ENCODE assay signal across 10 mouse cellular contexts in genomic region chr2:85224221-85225179, GRCm38 (mm10). TPM values are rescaled to one million over a fixed set of nuclear protein-coding genes. Genes with fewer than 3 reads are reported as not detected.
DNase-seq lines count a peak whose midpoint lies in the region; ATAC-seq and TF ChIP-seq lines count a peak whose summit lies in the region.
"Had no signal": no experiment of that assay in that cellular context is flagged by ENCODE, and none has a peak within 500 bp of the region (broad histone marks: within the 10 kb centered on the region; RNA-seq: fewer than 3 reads in every experiment).

No protein-coding gene starts in this region.

- 0 out of 2 replicates have a peak, but pooled peaks have one; percentile 24 for ATAC-seq in forebrain, embryonic 16.5 days
- ATAC-seq in neural tube, embryonic 12.5 days (ENCODE audit: low FRiP score, low read depth), result no peak; the same call in 1 of the 2 replicates
- ATAC-seq in monocyte, adult 5-6 weeks (replicated peaks; ENCODE audit: insufficient number of reproducible peaks, low FRiP score, low TSS enrichment, poor library complexity, severe bottlenecking), result no peak
- ATAC-seq: Patski had no signal

- H3K36me3 ChIP-seq in forebrain, embryonic 16.5 days (ENCODE audit: control insufficient read depth, insufficient read depth), result no peaks in the 10 kb centered on the region
- no peaks in the 10 kb centered on the region for H3K36me3 ChIP-seq in neural tube, embryonic 12.5 days

- no peak overlapping the region for H3K4me3 ChIP-seq in forebrain, embryonic 16.5 days (replicated peaks; ENCODE audit: low read length)
- H3K4me3 ChIP-seq in neural tube, embryonic 12.5 days, result no peak overlapping the region

- peak; percentile 12 for DNase-seq in kidney, postnatal 10 days
- DNase-seq in kidney, adult 8-10 months, result no peak
- peak; percentile 48 for DNase-seq in brain, embryonic 14.5 days (ENCODE audit: low read depth)
- no peak for DNase-seq in gastrocnemius, adult 8-10 months (ENCODE audit: low spot score in 2 of 2)
- DNase-seq in thymus, postnatal 14 days, result no peak
- DNase-seq: cerebellum, adult 18-20 months had no signal

- H3K9ac ChIP-seq in forebrain, embryonic 16.5 days (replicated peaks; ENCODE audit: low read depth, low read length), result no peak overlapping the region
- no peak overlapping the region for H3K9ac ChIP-seq in neural tube, embryonic 12.5 days

- 44% methylated on average over 17 of the region's 17 CpGs for WGBS in forebrain, embryonic 16.5 days
- 46% methylated on average over 17 of the region's 17 CpGs for WGBS in neural tube, embryonic 12.5 days

- no peak overlapping the region for H3K4me2 ChIP-seq in forebrain, embryonic 16.5 days (ENCODE audit: low read length)
- 0 out of 2 replicates have a peak overlapping the region, but pooled peaks have one; percentile 4 for H3K4me2 ChIP-seq in neural tube, embryonic 12.5 days (replicated peaks)

- peaks cover under 1% of the 10 kb centered on the region; the same call in 1 of the 2 replicates for H3K4me1 ChIP-seq in forebrain, embryonic 16.5 days (replicated peaks; ENCODE audit: control insufficient read depth, insufficient read depth, low read length)
- no peaks in the 10 kb centered on the region for H3K4me1 ChIP-seq in neural tube, embryonic 12.5 days

- H3K9me3 ChIP-seq in forebrain, embryonic 16.5 days (ENCODE audit: control insufficient read depth, low read length), result no peaks in the 10 kb centered on the region
- H3K9me3 ChIP-seq in neural tube, embryonic 12.5 days, result no peaks in the 10 kb centered on the region

- no peak for TF ChIP-seq CTCF in brain, embryonic 14.5 days (IDR thresholded peaks at IDR 0.05; ENCODE audit: borderline replicate concordance, extremely low read depth, insufficient read depth, insufficient read length)

- no peak for TF ChIP-seq POLR2A in brain, embryonic 14.5 days (IDR thresholded peaks at IDR 0.05; ENCODE audit: borderline replicate concordance, extremely low read depth, insufficient read depth, insufficient read length, poor library complexity, severe bottlenecking)

- no peaks in the 10 kb centered on the region for H3K27me3 ChIP-seq in forebrain, embryonic 16.5 days (replicated peaks; ENCODE audit: control insufficient read depth, insufficient read depth, low read length)
- H3K27me3 ChIP-seq in neural tube, embryonic 12.5 days (replicated peaks), result no peaks in the 10 kb centered on the region

- H3K27ac ChIP-seq in forebrain, embryonic 16.5 days (ENCODE audit: low read length), result no peak overlapping the region
- no peak overlapping the region for H3K27ac ChIP-seq in neural tube, embryonic 12.5 days

RNA-seq across cellular contexts. Expression of gene Lrrc55, which starts 27.5 kb away (rescaled TPM):
- 16.6 and 20.2 TPM in 2 replicates for polyA plus RNA-seq in brain, embryonic 14.5 days (2012; rRNA removed)
- 12.3 and 14.9 TPM in 2 replicates for polyA plus RNA-seq in forebrain, embryonic 16.5 days (2015; fragmentation: Nextera tagmentation; extraction: Ambion mirVana)
- 2.1 and 2.9 TPM in 2 replicates for polyA plus RNA-seq in neural tube, embryonic 12.5 days (2016; fragmentation: Nextera tagmentation; extraction: Ambion mirVana)
- 0.10 TPM in 1 of 3 replicates, not detected in the others for total RNA-seq in monocyte, adult 5-6 weeks (2017)
- under 1 TPM; 0.24 to 0.63 (median 0.31) TPM for total RNA-seq in gastrocnemius, adult 8-10 months (2022)

Comparison
In these comparisons a context has a peak if more than half of its experiments do, and no peak if none do; other contexts are left out.
1. DNase-seq: peak in kidney, postnatal 10 days (single experiment) and brain, embryonic 14.5 days (single experiment); none in kidney, adult 8-10 months (0 of 2), gastrocnemius, adult 8-10 months (0 of 2) and thymus, postnatal 14 days (single experiment).